19 mouse cellular contexts compared by ENCODE assay signal in genomic region chr3:84681699-84682098, GRCm38 (mm10). TPM values are rescaled to one million over a fixed set of nuclear protein-coding genes. Genes with fewer than 3 reads are reported as not detected.
DNase-seq lines count a peak whose midpoint lies in the region; ATAC-seq and TF ChIP-seq lines count a peak whose summit lies in the region.
"Had no signal": no experiment of that assay in that cellular context is flagged by ENCODE, and none has a peak within 500 bp of the region (broad histone marks: within the 10 kb centered on the region; RNA-seq: fewer than 3 reads in every experiment).

No protein-coding gene starts in this region.

- no peak overlapping the region for H3K4me2 ChIP-seq in hindbrain, postnatal 0 days (ENCODE audit: low read depth, low read length)
- H3K4me2 ChIP-seq: forebrain, embryonic 15.5 days; hindbrain, embryonic 12.5 days; limb, embryonic 15.5 days; neural tube, embryonic 13.5 days had no signal

- peak; percentile 54 to 62 for DNase-seq in spleen, postnatal 36 days (ENCODE audit: low spot score in 2 of 2)
- no peak for DNase-seq in spleen, postnatal 14 days (ENCODE audit: low spot score in 2 of 2)
- DNase-seq in thymus, adult 2 months, result peak; percentile 78
- DNase-seq in layer of hippocampus, postnatal 36 days, result no peak
- no peak for DNase-seq in gastrocnemius, adult 8-10 months (ENCODE audit: low spot score in 2 of 2)
- DNase-seq in hindbrain, postnatal 0 days (ENCODE audit: low spot score), result no peak
- DNase-seq: cerebellum, postnatal 25 days; heart, adult 2 months; kidney, adult 18-20 months; kidney, postnatal 4 days; lung, adult 2 months had no signal

- TF ChIP-seq POLR2A in thymus, adult 2 months (IDR thresholded peaks at IDR 0.05; ENCODE audit: control insufficient read depth, extremely low read depth, insufficient read depth, low read length, poor library complexity), result no peak

- peaks cover 46% of the 10 kb centered on the region for H3K4me1 ChIP-seq in thymus, adult 2 months (replicated peaks; ENCODE audit: control insufficient read depth, insufficient read depth, low read length)
- no peaks in the 10 kb centered on the region for H3K4me1 ChIP-seq in hindbrain, postnatal 0 days (ENCODE audit: insufficient read depth, low read length)
- H3K4me1 ChIP-seq: forebrain, embryonic 15.5 days; hindbrain, embryonic 12.5 days; limb, embryonic 15.5 days; neural tube, embryonic 13.5 days had no signal

- WGBS in thymus, adult 2 months, result 6% methylated on average over 8 of the region's 8 CpGs
- WGBS in hindbrain, postnatal 0 days, result 90% methylated on average over 8 of the region's 8 CpGs

- peak overlapping the region; percentile 50; the same call in 1 of the 2 replicates for H3K27ac ChIP-seq in thymus, adult 2 months (ENCODE audit: control insufficient read depth, insufficient read depth, low read length)
- H3K27ac ChIP-seq in hindbrain, postnatal 0 days, result no peak overlapping the region
- H3K27ac ChIP-seq: forebrain, embryonic 15.5 days; heart, adult 2 months; hindbrain, embryonic 12.5 days; limb, embryonic 15.5 days; neural tube, embryonic 13.5 days had no signal

- H3K36me3 ChIP-seq in thymus, adult 2 months (ENCODE audit: control insufficient read depth, insufficient read depth, low read length), result no peaks in the 10 kb centered on the region
- H3K36me3 ChIP-seq in hindbrain, postnatal 0 days (ENCODE audit: insufficient read depth, low read length), result no peaks in the 10 kb centered on the region
- H3K36me3 ChIP-seq: forebrain, embryonic 15.5 days; hindbrain, embryonic 12.5 days; limb, embryonic 15.5 days; neural tube, embryonic 13.5 days had no signal

- 0 out of 2 replicates have a peak, but pooled peaks have one; percentile 26 for TF ChIP-seq CTCF in thymus, adult 2 months (IDR thresholded peaks at IDR 0.05; ENCODE audit: borderline replicate concordance, control insufficient read depth, extremely low read depth, insufficient read depth, low read length, poor library complexity)
- TF ChIP-seq CTCF in hindbrain, postnatal 0 days (IDR thresholded peaks at IDR 0.05; ENCODE audit: low read depth), result no peak

- no peaks in the 10 kb centered on the region for H3K27me3 ChIP-seq in thymus, adult 2 months (ENCODE audit: control insufficient read depth, insufficient read depth, low read length)
- H3K27me3 ChIP-seq in hindbrain, postnatal 0 days (ENCODE audit: insufficient read depth, low read length), result no peaks in the 10 kb centered on the region
- H3K27me3 ChIP-seq: forebrain, embryonic 15.5 days; hindbrain, embryonic 12.5 days; limb, embryonic 15.5 days; neural tube, embryonic 13.5 days had no signal

- H3K4me3 ChIP-seq in thymus, adult 2 months (ENCODE audit: control insufficient read depth, insufficient read depth, low read length), result no peak overlapping the region
- no peak overlapping the region for H3K4me3 ChIP-seq in hindbrain, postnatal 0 days (ENCODE audit: low read length)
- H3K4me3 ChIP-seq: erythroblast, embryonic 14.5 days; forebrain, embryonic 15.5 days; heart, adult 2 months; hindbrain, embryonic 12.5 days; limb, embryonic 15.5 days; neural tube, embryonic 13.5 days had no signal

- H3K9ac ChIP-seq in hindbrain, postnatal 0 days (replicated peaks; ENCODE audit: low read length), result no peak overlapping the region
- H3K9ac ChIP-seq: forebrain, embryonic 15.5 days; hindbrain, embryonic 12.5 days; limb, embryonic 15.5 days; neural tube, embryonic 13.5 days had no signal

- H3K9me3 ChIP-seq in hindbrain, postnatal 0 days (ENCODE audit: low read length), result no peaks in the 10 kb centered on the region
- H3K9me3 ChIP-seq: forebrain, embryonic 15.5 days; hindbrain, embryonic 12.5 days; limb, embryonic 15.5 days; neural tube, embryonic 13.5 days had no signal

- ATAC-seq in megakaryocyte, adult 5-6 weeks (ENCODE audit: poor library complexity, severe bottlenecking), result peak; percentile 44
- no peak for ATAC-seq in erythroblast, adult 5-6 weeks (replicated peaks; ENCODE audit: low FRiP score, poor library complexity, severe bottlenecking)
- ATAC-seq in hindbrain, postnatal 0 days, result no peak
- ATAC-seq: forebrain, embryonic 15.5 days; midbrain, embryonic 16.5 days had no signal

RNA-seq across cellular contexts. Expression of gene Tmem154, which starts 15.7 kb away (rescaled TPM):
- 94.0 and 94.4 TPM in 2 replicates for total RNA-seq in megakaryocyte, adult 5-6 weeks (2015)
- 44.4 and 60.0 TPM in 2 replicates for total RNA-seq in megakaryocyte, adult 5-6 weeks (2017)
- 12.4 and 14.4 TPM in 2 replicates for polyA plus RNA-seq in thymus, adult 2 months (2012; rRNA removed)
- 16.9 and 17.3 TPM in 2 replicates for total RNA-seq in erythroblast, adult 5-6 weeks (2015; ENCODE audit: low replicate concordance)
- total RNA-seq in erythroblast, adult 5-6 weeks (2017; ENCODE audit: low replicate concordance), result 9.0 and 18.1 TPM in 2 replicates
- under 1 TPM; 0.25 to 0.35 TPM for total RNA-seq in layer of hippocampus, postnatal 36 days (2021)
- under 1 TPM; 0.39 to 0.92 (median 0.61) TPM for total RNA-seq in gastrocnemius, adult 8-10 months (2022)
- total RNA-seq in hindbrain, postnatal 0 days (2014; rRNA removed), result 0.37 and 0.90 TPM in 2 replicates
- 0.89 and 1.00 TPM in 2 replicates for polyA plus RNA-seq in hindbrain, postnatal 0 days (2015; fragmentation: Nextera tagmentation; extraction: Ambion mirVana)

Comparison
In these comparisons a context has a peak if more than half of its experiments do, and no peak if none do; other contexts are left out.
1. DNase-seq: peak in spleen, postnatal 36 days (2 of 2) and thymus, adult 2 months (single experiment); none in spleen, postnatal 14 days (0 of 2), layer of hippocampus, postnatal 36 days (0 of 2), gastrocnemius, adult 8-10 months (0 of 2) and hindbrain, postnatal 0 days (single experiment).